Mouse (Mus musculus): ENCODE data around the gene 1700016K19Rik. TPM values are rescaled to one million over a fixed set of nuclear protein-coding genes. Genes with fewer than 3 reads are reported as not detected.

Gene 1700016K19Rik
- polyA plus RNA-seq (2015; fragmentation: Illumina TruSeq; extraction: RNeasy Lipid Tissue Mini Kit (QIAGEN cat#74804); ENCODE audit: insufficient read depth, low read depth, low replicate concordance), result 0.98 TPM

DNA sequence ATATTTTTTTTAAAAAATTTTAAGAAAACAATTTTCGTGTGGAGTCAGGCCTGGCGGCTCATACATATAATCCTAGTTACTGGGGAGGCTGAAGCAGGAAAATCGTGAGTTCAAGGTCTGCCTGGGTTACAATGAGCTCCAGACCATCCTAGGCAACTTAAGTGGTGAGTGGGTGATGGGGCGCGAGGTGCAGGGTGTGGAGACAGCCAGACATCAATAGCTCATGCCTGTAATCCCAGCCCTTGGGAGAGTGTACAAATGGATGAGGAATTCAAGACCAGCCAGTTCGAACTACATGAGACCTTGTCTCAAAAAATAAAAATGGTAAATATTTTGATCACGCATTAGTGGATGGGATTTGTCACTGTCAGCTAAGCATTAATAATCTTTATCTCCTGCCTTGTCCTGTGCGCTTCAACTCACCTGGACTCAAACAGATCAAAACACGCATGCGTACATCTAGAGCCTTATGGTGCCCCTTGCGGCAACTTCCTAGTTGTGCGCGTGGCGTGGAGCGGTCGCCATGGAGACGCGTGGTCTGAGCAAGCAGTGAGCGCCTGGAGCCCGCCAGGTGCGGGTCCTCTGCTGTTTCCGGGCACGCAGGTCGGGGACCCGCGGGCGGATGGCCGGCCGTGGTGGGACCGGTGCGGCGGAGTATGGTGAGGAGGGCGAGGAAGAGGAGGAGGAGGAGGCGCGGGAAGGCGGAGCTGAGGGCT, at the start of gene 1700016K19Rik:
Gene 1700016K19Rik (plus strand): TSS at position 473 of the 716 bp plus-strand sequence.

DNA sequence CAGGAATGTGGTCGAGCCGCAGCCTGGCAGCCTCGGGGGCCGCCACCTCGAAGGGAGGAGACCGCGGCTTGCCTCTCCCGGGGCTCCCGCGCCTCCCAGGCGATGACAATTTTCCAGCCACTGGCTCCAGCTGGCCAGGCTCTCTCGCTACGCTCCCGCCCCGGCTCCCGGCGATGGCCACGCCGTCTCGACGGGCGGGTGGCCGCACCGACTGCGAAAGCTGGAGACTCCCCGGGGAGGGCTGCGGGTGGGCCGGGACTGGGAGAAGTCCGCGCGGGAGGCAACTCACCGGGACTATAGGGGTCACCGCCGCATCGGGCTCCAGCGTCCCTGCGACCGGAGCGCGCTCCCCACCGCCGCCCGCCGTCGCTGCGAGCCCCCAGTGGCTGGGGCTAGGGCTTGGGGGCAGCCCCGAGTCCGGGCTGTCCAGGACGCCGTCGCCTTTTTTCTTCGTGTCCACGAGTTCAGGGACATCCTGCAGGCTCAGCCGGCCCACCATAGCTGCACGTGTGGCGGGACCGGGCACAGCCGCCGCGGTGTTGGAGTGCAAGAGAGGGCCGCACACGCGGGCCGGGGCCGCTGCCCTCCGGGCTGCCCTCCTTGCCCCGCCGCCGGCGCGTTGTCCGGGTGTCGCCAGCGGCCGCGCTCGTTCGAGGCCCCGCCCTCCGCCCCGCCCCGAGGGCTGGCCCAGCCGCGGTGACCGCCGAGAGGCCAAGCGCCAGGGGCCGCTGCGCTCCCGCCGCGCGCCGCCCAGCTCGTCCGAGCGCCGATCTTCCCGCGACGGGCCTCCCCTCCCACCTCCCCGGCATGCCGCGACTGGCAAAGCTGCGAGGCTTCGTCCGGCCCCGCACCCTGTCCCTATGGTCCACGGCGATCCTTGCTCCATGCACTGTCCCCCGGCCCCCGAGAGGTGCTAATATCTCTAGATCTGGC, 27.7 kb downstream of the 1700016K19Rik start, which contains the start of gene Rflnb:
Gene Rflnb (minus strand): TSS at position 644 of the 933 bp plus-strand sequence.

Other genes with a start within 250 kb of the 1700016K19Rik start
- gene Doc2b, start 203.9 kb upstream of the 1700016K19Rik start, polyA plus RNA-seq (2015; fragmentation: Illumina TruSeq; extraction: RNeasy Lipid Tissue Mini Kit (QIAGEN cat#74804); ENCODE audit: insufficient read depth, low read depth, low replicate concordance), result 0.30 TPM
- gene Rph3al, start 61.5 kb upstream of the 1700016K19Rik start, polyA plus RNA-seq (2015; fragmentation: Illumina TruSeq; extraction: RNeasy Lipid Tissue Mini Kit (QIAGEN cat#74804); ENCODE audit: insufficient read depth, low read depth, low replicate concordance), result 9.9 TPM
- 16.5 TPM for gene Rflnb, start 27.9 kb downstream of the 1700016K19Rik start, polyA plus RNA-seq (2015; fragmentation: Illumina TruSeq; extraction: RNeasy Lipid Tissue Mini Kit (QIAGEN cat#74804); ENCODE audit: insufficient read depth, low read depth, low replicate concordance)
- gene Vps53, start 179.7 kb downstream of the 1700016K19Rik start, polyA plus RNA-seq (2015; fragmentation: Illumina TruSeq; extraction: RNeasy Lipid Tissue Mini Kit (QIAGEN cat#74804); ENCODE audit: insufficient read depth, low read depth, low replicate concordance), result 9.3 TPM
- 2.6 TPM for gene Fam57a, start 179.8 kb downstream of the 1700016K19Rik start, polyA plus RNA-seq (2015; fragmentation: Illumina TruSeq; extraction: RNeasy Lipid Tissue Mini Kit (QIAGEN cat#74804); ENCODE audit: insufficient read depth, low read depth, low replicate concordance)
- not detected for gene Dbil5, start 217.7 kb downstream of the 1700016K19Rik start, polyA plus RNA-seq (2015; fragmentation: Illumina TruSeq; extraction: RNeasy Lipid Tissue Mini Kit (QIAGEN cat#74804); ENCODE audit: insufficient read depth, low read depth, low replicate concordance)
- gene Gemin4, start 217.8 kb downstream of the 1700016K19Rik start, polyA plus RNA-seq (2015; fragmentation: Illumina TruSeq; extraction: RNeasy Lipid Tissue Mini Kit (QIAGEN cat#74804); ENCODE audit: insufficient read depth, low read depth, low replicate concordance), result not detected
- 1.7 TPM for gene Mrm3, start 243.8 kb downstream of the 1700016K19Rik start, polyA plus RNA-seq (2015; fragmentation: Illumina TruSeq; extraction: RNeasy Lipid Tissue Mini Kit (QIAGEN cat#74804); ENCODE audit: insufficient read depth, low read depth, low replicate concordance)
- 10.7 TPM for gene Glod4, start 243.8 kb downstream of the 1700016K19Rik start, polyA plus RNA-seq (2015; fragmentation: Illumina TruSeq; extraction: RNeasy Lipid Tissue Mini Kit (QIAGEN cat#74804); ENCODE audit: insufficient read depth, low read depth, low replicate concordance)